ENCODE assay signal across 7 mouse cellular contexts in genomic region chr14:49540104-49540503, GRCm38 (mm10). TPM values are rescaled to one million over a fixed set of nuclear protein-coding genes. Genes with fewer than 3 reads are reported as not detected.
A peak's percentile ranks its signal among the peaks of the same experiment; 100 is the strongest.
DNase-seq lines count a peak whose midpoint lies in the region.

No protein-coding gene starts in this region.

- intact Hi-C loops in heart, postnatal 14 days (cut with DNase I) = loop anchor here (1.0 to 5.0 kb wide), 3 partner anchors 147 to 302 kb away; no protein-coding TSS in a partner anchor

- DNase-seq in layer of hippocampus, adult 9-11 months = peak; percentile 14
- DNase-seq in layer of hippocampus, adult 11-12 months (ENCODE audit: low spot score) = no peak
- peak; percentile 31 for DNase-seq in MN1 (ENCODE audit: low spot score)
- DNase-seq in adrenal gland, postnatal 14 days = peak; percentile 50
- peak; percentile 25 to 57 for DNase-seq in heart, postnatal 14 days
- DNase-seq in spleen, postnatal 4 days (ENCODE audit: low spot score in 2 of 2) = no peak
- no peak for DNase-seq in urinary bladder, postnatal 4 days (ENCODE audit: low spot score in 2 of 2)

RNA-seq across cellular contexts. Expression of gene Slc35f4, which starts 14.3 kb away (rescaled TPM):
- not detected in 2 replicates for total RNA-seq in adrenal gland, postnatal 14 days (2021)
- not detected for total RNA-seq in heart, postnatal 14 days (2021)

Comparison
In these comparisons a context has a peak if more than half of its experiments do, and no peak if none do; other contexts are left out.
1. DNase-seq: peak in layer of hippocampus, adult 9-11 months (single experiment), MN1 (single experiment), adrenal gland, postnatal 14 days (single experiment) and heart, postnatal 14 days (2 of 2); none in layer of hippocampus, adult 11-12 months (single experiment), spleen, postnatal 4 days (0 of 2) and urinary bladder, postnatal 4 days (0 of 2).